Mouse (Mus musculus): ENCODE results near the gene B230104I21Rik. TPM values are rescaled to one million over a fixed set of nuclear protein-coding genes. Genes with fewer than 3 reads are reported as not detected.

Gene B230104I21Rik
- total RNA-seq, 2 experiments from 2014 or later, result 0.56 TPM; not detected in 1

- TF ChIP-seq CTCF (conservative IDR thresholded peaks at IDR 0.05), result no peak
- H3K27ac ChIP-seq, result peak overlapping the region; percentile 76
- H3K4me3 ChIP-seq, result no peak overlapping the region
- DNase-seq (ENCODE audit: low spot score in 2 of 2), result no peak
These were observed 53.7 kb downstream of the B230104I21Rik start for GRCm38 (mm10) chr4:154389641-154390040.

- Histone ChIP-seq H3K27ac (peak overlapping the region; percentile 76), H3K4me3 (no peak overlapping the region)
- DNase-seq (ENCODE audit: low spot score in 2 of 2), result peak in 1 of 2 experiments; percentile 37
- peak; percentile 37 for TF ChIP-seq CTCF (conservative IDR thresholded peaks at IDR 0.05)
These were observed 54.6 kb downstream of the B230104I21Rik start for GRCm38 (mm10) chr4:154390333-154391080.

GRCm38 (mm10) chr4:154392641-154393040 is 56.7 kb downstream of the B230104I21Rik start:
- peak overlapping the region; percentile 87 for H3K27ac ChIP-seq
- peak; percentile 65 for TF ChIP-seq CTCF (conservative IDR thresholded peaks at IDR 0.05)
- no peak for DNase-seq (ENCODE audit: low spot score in 2 of 2)
- no peak overlapping the region for H3K4me3 ChIP-seq

GRCm38 (mm10) chr4:154393196-154394122 is 57.5 kb downstream of the B230104I21Rik start:
- peak in 1 of 2 experiments; percentile 39 for DNase-seq (ENCODE audit: low spot score in 2 of 2)
- peak; percentile 84 for TF ChIP-seq CTCF (conservative IDR thresholded peaks at IDR 0.05)
- Histone ChIP-seq H3K27ac (peak overlapping the region; percentile 87), H3K4me3 (no peak overlapping the region)

DNA sequence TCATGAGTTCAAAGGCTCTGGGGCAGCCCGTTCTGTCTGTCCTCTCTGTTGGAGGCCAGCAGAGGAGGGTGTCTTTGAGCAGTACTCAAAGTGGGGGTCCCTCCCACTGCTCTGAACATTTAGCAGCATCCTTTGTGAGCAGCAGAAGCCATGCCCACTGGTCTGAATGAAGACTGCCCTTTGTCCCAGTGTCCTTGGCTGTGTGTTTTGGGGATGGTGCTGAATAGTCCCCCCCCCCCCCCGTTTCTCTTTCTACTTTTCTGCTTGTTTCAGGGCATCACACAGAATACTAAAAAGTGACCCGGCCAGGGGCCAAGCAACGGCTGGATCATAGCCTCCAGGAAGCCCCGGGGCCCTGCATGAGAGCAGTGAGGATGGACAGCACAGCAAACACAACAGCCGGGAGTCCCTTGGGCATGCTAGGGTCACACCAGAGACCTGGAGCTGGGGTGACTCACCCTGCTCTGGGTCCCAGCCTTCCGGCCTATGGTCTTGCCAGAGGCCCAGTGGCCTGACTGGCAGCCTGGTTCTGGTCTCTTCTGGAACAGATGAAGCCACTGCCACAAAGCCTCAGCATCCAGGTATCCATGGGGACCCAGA is 58.3 kb downstream of the B230104I21Rik start:
- Histone ChIP-seq H3K4me3 (no peak overlapping the region), H3K27ac (peak overlapping the region; percentile 87)
- TF ChIP-seq CTCF (conservative IDR thresholded peaks at IDR 0.05), result no peak
- no peak for DNase-seq (ENCODE audit: low spot score in 2 of 2)

GRCm38 (mm10) chr4:154396652-154397301 is 60.9 kb downstream of the B230104I21Rik start:
- DNase-seq (ENCODE audit: low spot score in 2 of 2), result no peak
- Histone ChIP-seq H3K4me3 (no peak overlapping the region), H3K27ac (peak overlapping the region; percentile 55; the same call in 1 of the 2 replicates)
- TF ChIP-seq CTCF (conservative IDR thresholded peaks at IDR 0.05), result no peak

Other genes starting within 250 kb of the B230104I21Rik start
- 1 to 10 TPM; 3.3 to 3.6 TPM for gene Trp73, start 195.9 kb upstream of the B230104I21Rik start, total RNA-seq (2021)
- gene Wrap73, start 193.8 kb upstream of the B230104I21Rik start, total RNA-seq (2021), result 10 to 100 TPM; 32.4 to 33.3 TPM
- gene Tprgl, start 175.5 kb upstream of the B230104I21Rik start, total RNA-seq (2021), result 100 to 1,000 TPM; 171 to 177 TPM
- gene Megf6, start 165.4 kb upstream of the B230104I21Rik start, total RNA-seq (2021), result 1 to 10 TPM; 3.9 to 5.5 TPM
- gene Arhgef16, start 34.5 kb upstream of the B230104I21Rik start, total RNA-seq (2021), result under 1 TPM; 0.18 to 0.42 TPM